Mouse (Mus musculus) liver, embryonic 11.5 days (tissue): ENCODE data around the gene Tcte1. TPM values are rescaled to one million over a fixed set of nuclear protein-coding genes. Genes with fewer than 3 reads are reported as not detected.

Source experiments
- ATAC-seq: fragments of 200-750 bp; cut with Nextera tagmentation; replicated peaks from 2 replicates; pipeline ENCODE4 v1.8.0; 2017; ENCODE audit warnings: moderate number of reproducible peaks, mild to moderate bottlenecking, moderate TSS enrichment, moderate library complexity; ENCODE audit not compliant: low FRiP score
- DNase-seq: peaks from one replicate; pipeline ENCODE4 v3.0.0-alpha.2; 2017; ENCODE audit warnings: low spot score
- H3K27ac ChIP-seq: fragments of 300-500 bp; sonication (generic); 2 replicates; pipeline ENCODE4 v1.5.1; 2014; ENCODE audit warnings: mild to moderate bottlenecking, low read depth, low read length, control low read depth
- H3K27me3 ChIP-seq: fragments of 300-500 bp; sonication (generic); replicated peaks from 2 replicates; pipeline ENCODE4 v1.6.1; 2014; ENCODE audit warnings: low read length, mixed read lengths; ENCODE audit not compliant: control insufficient read depth, insufficient read depth
- H3K36me3 ChIP-seq: fragments of 300-500 bp; sonication (generic); 2 replicates; pipeline ENCODE4 v1.6.1; 2014; ENCODE audit warnings: mild to moderate bottlenecking, low read length, moderate library complexity, mixed read lengths; ENCODE audit not compliant: control insufficient read depth, insufficient read depth
- H3K4me1 ChIP-seq: fragments of 300-500 bp; sonication (generic); replicated peaks from 2 replicates; pipeline ENCODE4 v1.6.1; 2014; ENCODE audit warnings: low read length, mixed read lengths; ENCODE audit not compliant: control insufficient read depth, insufficient read depth
- H3K4me2 ChIP-seq: fragments of 300-500 bp; sonication (generic); 2 replicates; pipeline ENCODE4 v1.6.1; 2014; ENCODE audit warnings: mild to moderate bottlenecking, control low read depth, moderate library complexity
- H3K4me3 ChIP-seq: fragments of 300-500 bp; sonication (generic); 2 replicates; pipeline ENCODE4 v1.5.1; 2014; ENCODE audit warnings: low read depth, low read length, control low read depth
- H3K9ac ChIP-seq: fragments of 300-500 bp; sonication (generic); 2 replicates; pipeline ENCODE4 v1.6.1; 2014; ENCODE audit warnings: low read depth, low read length, control low read depth
- H3K9me3 ChIP-seq: fragments of 300-500 bp; sonication (generic); 2 replicates; pipeline ENCODE4 v1.6.1; 2016; ENCODE audit warnings: low read length, inconsistent platforms, mixed read lengths; ENCODE audit not compliant: control insufficient read depth
- WGBS: fragments of 180-500 bp; shearing (Covaris S2); extraction: QIAGEN DNeasy Blood & Tissue Kit; methylation state at CpG from one replicate; pipeline ENCODE4 v1.1.7; 2014; 5-methylcytosine and 5-hydroxymethylcytosine counted together
- polyA plus RNA-seq: library from polyadenylated mRNA; unstranded; fragments of >200 nt; fragmentation: Nextera tagmentation; extraction: Ambion mirVana; gene quantifications from 2 replicates; pipeline ENCODE4 v1.2.1, GENCODE M21; 2014

The Tcte1 gene
- polyA plus RNA-seq, 1 experiment from 2014 or later, result 0.23 TPM

DNA sequence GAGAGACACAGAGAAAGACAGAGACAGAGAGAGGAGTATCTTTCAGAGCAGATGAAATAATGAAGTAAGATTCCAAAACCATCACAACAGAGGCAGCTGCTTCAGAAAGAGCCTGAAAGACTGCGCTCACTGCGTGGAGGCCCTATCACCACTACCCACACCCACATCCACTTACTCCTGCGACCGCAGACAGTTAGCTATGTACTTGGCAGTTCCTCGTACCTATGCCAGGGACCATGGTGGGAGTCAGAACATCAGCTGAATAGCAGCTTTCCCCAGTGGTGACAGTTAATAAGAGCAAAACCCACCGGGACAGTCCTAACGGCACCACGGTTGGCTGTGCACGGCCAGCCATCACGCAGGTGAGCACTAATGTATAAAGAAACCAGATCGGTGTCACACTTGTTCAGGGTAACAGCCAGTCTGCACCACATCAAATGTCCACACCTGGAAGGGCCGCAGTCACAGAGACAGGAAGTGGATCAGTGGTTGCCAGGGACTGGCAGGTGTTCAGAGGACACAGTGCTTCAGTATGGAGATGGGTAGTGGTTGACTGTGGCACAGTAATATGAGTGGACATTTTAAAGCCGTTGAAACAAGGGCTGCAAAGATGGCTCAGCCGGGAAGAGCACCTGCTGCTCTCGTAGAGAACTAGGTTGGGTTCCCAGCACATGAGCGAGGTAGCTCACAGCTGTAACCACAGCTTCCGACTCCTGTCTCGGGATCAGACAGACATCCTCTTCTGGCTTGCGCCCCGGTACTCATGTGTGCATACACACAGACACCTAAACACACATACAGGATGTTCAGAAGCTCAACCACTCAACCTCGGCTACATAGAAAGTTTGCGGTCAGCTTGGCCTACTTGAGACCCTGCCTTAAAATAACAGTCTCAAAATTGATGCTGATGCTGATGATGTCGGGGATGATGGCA is 34.6 kb upstream of the Tcte1 start:
- Histone ChIP-seq H3K27ac (no peak overlapping the region), H3K27me3 (peaks cover 7% of the 10 kb centered on the region), H3K4me1 (no peaks in the 10 kb centered on the region), H3K36me3 (no peaks in the 10 kb centered on the region), H3K9me3 (no peaks in the 10 kb centered on the region), H3K9ac (no peak overlapping the region), H3K4me2 (no peak overlapping the region), H3K4me3 (no peak overlapping the region)
- WGBS, result 78% methylated on average over 23 of the region's 23 CpGs
- no peak for ATAC-seq
- DNase-seq, result no peak

DNA sequence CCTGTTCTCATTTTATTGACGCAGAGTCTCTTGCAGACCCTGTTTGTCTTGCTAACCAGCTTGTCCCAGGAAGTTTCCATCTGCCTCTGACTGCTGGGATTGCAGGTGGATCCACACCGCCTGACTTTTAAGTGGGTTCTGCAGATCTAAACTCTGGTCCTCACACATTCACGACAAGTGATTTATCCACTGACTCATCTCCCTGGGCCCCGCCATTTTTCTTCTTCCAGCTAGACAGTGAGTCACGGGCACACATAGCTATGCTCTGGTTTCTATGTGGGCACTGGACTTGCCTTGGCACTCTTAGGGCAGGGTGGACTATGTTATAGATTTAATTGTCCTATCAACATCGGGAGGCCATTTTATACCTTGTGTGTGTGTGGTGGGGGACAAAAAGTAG is 33.5 kb upstream of the Tcte1 start:
- H3K4me2 ChIP-seq, result no peak overlapping the region
- ATAC-seq (no peak), DNase-seq (no peak)
- H3K4me1 ChIP-seq, result no peaks in the 10 kb centered on the region
- no peak overlapping the region for H3K4me3 ChIP-seq
- peaks cover 9% of the 10 kb centered on the region for H3K27me3 ChIP-seq
- H3K27ac ChIP-seq, result no peak overlapping the region
- no peaks in the 10 kb centered on the region for H3K9me3 ChIP-seq
- no peak overlapping the region for H3K9ac ChIP-seq
- no peaks in the 10 kb centered on the region for H3K36me3 ChIP-seq
- WGBS, result 76% methylated on average over 6 of the region's 6 CpGs

DNA sequence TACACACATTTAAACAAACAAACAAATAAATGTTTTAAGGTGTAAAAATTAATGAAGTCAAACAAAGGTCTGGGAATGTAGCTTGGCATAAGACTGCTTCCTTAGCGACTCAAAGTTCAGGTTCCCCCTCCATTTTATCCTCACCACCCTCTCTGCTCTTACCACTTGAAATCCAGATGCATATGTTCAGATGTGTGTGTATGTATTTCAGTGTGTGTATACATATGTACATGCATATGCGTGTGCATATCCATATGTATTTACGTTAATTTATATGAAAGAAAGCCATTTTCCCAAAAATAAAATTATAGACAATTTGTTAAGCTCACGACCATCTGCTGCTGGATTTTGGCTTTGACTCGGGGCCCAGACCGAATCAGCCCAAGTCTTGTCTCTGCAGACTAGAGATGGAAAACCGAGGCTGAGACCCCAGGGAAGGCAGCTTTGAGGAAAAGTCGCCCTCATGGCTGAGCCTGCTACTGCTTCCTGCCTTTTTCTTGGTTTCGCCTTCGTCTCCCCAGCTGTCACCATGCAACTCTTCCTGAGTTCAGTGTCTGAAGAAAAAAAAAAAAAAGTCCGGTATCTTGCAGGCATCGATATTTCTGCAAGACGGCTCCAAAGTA is 32.6 kb upstream of the Tcte1 start:
- H3K36me3 ChIP-seq, result no peaks in the 10 kb centered on the region
- H3K4me3 ChIP-seq, result no peak overlapping the region
- 65% methylated on average over 13 of the region's 13 CpGs for whole genome bisulfite sequencing
- no peak overlapping the region for H3K4me2 ChIP-seq
- H3K27ac ChIP-seq, result no peak overlapping the region
- no peak for ATAC-seq
- H3K27me3 ChIP-seq, result peaks cover 9% of the 10 kb centered on the region
- no peak for DNase-seq
- H3K4me1 ChIP-seq, result no peaks in the 10 kb centered on the region
- H3K9ac ChIP-seq, result no peak overlapping the region
- H3K9me3 ChIP-seq, result no peaks in the 10 kb centered on the region

DNA sequence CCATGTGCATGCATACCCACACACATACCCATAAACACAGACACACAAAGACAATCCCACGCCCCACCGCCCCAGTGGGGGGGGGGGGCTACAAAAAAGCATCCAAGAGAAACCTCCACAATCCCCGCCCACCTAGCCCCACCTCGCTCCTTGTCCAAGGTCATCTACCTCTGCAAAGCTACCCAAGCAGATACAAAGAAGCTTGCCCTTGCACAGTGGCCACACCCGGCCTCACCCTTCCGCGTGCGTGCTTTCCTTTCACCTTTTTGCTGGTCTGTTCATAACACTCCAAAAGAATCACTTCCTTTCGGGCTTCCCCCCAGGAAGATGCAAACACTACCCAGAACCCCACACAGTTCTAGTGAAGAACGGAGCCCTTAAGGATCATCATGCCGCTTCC is 27.8 kb upstream of the Tcte1 start:
- 0 out of 2 replicates have a peak, but pooled peaks cover 2% of the 10 kb centered on the region for H3K27me3 ChIP-seq
- ATAC-seq (no peak), DNase-seq (no peak)
- 73% methylated on average over 11 of the region's 11 CpGs for WGBS
- no peak overlapping the region for H3K4me2 ChIP-seq
- H3K27ac ChIP-seq, result no peak overlapping the region
- H3K9ac ChIP-seq, result no peak overlapping the region
- no peaks in the 10 kb centered on the region for H3K4me1 ChIP-seq
- no peak overlapping the region for H3K4me3 ChIP-seq
- H3K9me3 ChIP-seq, result no peaks in the 10 kb centered on the region
- H3K36me3 ChIP-seq, result no peaks in the 10 kb centered on the region

DNA sequence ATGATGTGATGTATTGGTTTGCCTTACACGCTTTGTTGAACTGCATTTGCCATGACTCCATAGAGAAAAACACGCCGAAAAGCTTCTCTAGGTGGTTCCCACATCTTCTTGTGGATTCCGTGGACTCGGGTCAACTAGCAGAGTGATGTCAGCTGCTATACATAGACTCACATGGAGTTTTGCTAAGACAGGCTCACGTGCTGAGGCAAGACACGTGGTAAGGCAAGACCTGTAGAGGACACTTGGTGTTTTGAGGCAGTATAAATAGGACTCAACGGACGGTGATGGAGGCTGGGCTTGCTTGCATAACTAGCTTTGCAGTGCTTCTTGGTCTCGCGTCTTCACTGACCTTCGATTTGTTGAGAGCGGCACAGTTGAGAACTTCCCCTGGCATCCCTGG is 24.8 kb upstream of the Tcte1 start:
- Histone ChIP-seq H3K27ac (no peak overlapping the region), H3K4me1 (no peaks in the 10 kb centered on the region; the same call in 1 of the 2 replicates), H3K4me3 (no peak overlapping the region), H3K27me3 (0 out of 2 replicates have a peak, but pooled peaks cover 2% of the 10 kb centered on the region), H3K9me3 (no peaks in the 10 kb centered on the region), H3K9ac (no peak overlapping the region), H3K36me3 (no peaks in the 10 kb centered on the region), H3K4me2 (no peak overlapping the region)
- DNase-seq, result no peak
- 77% methylated on average over 13 of the region's 13 CpGs for WGBS
- ATAC-seq, result no peak

DNA sequence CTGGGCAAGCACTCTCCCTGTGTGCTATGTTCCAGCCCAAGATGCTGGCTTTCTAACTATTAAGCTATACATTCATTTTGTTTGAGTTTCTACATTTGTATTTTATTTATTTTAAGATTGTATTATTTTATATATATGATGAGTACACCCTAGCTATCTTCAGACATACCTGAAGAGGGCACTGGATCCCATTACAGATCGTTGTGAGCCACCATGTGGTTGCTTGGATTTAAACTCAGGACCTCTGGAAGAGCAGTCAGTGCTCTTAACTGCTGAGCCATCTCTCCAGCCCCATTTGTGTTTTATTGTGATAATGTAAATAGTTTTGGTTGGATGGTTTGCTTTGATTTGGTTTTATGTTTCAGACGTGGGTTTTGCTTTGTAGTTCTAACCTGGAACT is 23.7 kb upstream of the Tcte1 start:
- no peak overlapping the region for H3K27ac ChIP-seq
- WGBS, result 51% methylated on average over 2 of the region's 2 CpGs
- H3K36me3 ChIP-seq, result no peaks in the 10 kb centered on the region
- no peaks in the 10 kb centered on the region for H3K27me3 ChIP-seq
- no peak overlapping the region for H3K9ac ChIP-seq
- no peak for DNase-seq
- H3K4me1 ChIP-seq, result peaks cover 2% of the 10 kb centered on the region; the same call in 1 of the 2 replicates
- H3K4me3 ChIP-seq, result no peak overlapping the region
- no peak for ATAC-seq
- H3K4me2 ChIP-seq, result no peak overlapping the region
- H3K9me3 ChIP-seq, result no peaks in the 10 kb centered on the region

DNA sequence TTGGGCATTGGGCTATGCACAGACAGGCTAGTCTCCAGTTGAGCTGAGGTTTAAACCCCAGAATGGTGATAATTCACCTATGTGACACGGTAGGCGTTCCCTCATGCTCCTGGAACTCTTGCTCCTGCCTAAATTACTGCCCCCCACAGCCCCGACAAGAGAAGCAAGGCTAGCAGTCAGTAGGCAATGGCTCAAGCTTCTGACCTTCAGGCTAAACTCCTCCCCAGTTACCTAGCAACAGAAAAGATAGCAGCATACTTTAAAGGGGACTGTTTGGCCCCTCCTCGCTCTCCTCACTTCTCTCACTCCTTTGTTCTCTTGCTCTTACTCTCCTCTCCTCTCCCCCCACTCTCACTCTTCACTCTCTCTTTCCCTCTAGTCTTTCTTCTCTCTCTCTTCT is 22.3 kb upstream of the Tcte1 start:
- H3K4me1 ChIP-seq, result peaks cover 2% of the 10 kb centered on the region; the same call in 1 of the 2 replicates
- no peak overlapping the region for H3K4me3 ChIP-seq
- H3K9ac ChIP-seq, result no peak overlapping the region
- H3K4me2 ChIP-seq, result no peak overlapping the region
- H3K36me3 ChIP-seq, result no peaks in the 10 kb centered on the region
- no peak for DNase-seq
- 39% methylated on average over 4 of the region's 4 CpGs for WGBS
- H3K27me3 ChIP-seq, result no peaks in the 10 kb centered on the region
- no peaks in the 10 kb centered on the region for H3K9me3 ChIP-seq
- ATAC-seq, result no peak
- H3K27ac ChIP-seq, result no peak overlapping the region

DNA sequence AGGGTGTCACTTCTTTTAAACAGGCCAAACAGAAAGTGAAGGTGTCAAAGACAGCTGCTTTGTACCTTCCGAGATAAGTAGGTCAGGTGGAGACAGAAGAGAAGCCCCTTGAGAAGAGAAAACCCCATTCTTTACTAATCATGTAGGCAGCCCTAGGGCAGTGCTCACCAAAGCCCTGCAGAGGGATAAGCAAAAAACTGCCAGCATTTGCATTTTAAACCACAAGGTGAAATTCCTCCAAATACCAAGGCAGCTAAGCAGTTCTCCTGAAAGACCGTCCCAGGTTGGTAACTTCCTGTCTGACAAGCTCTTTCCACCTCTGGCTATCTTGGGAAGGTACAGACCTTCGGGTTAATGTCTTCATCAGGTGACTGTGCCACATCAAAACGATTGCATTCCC is 20.9 kb upstream of the Tcte1 start:
- H3K9me3 ChIP-seq, result no peaks in the 10 kb centered on the region
- no peaks in the 10 kb centered on the region for H3K36me3 ChIP-seq
- no peak overlapping the region for H3K4me3 ChIP-seq
- no peak overlapping the region for H3K9ac ChIP-seq
- ATAC-seq, result no peak
- peaks cover 4% of the 10 kb centered on the region; the same call in 1 of the 2 replicates for H3K4me1 ChIP-seq
- H3K27ac ChIP-seq, result no peak overlapping the region
- no peak overlapping the region for H3K4me2 ChIP-seq
- no peak for DNase-seq
- no peaks in the 10 kb centered on the region for H3K27me3 ChIP-seq
- WGBS, result 60% methylated on average over 4 of the region's 4 CpGs
